Mouse (Mus musculus) naive thymus-derived CD4-positive, alpha-beta T cell, adult 5 months (primary cell): ENCODE results near the gene Mycl. TPM values are rescaled to one million over a fixed set of nuclear protein-coding genes. Genes with fewer than 3 reads are reported as not detected.

Source experiments
- polyA plus RNA-seq: library from polyadenylated mRNA; unstranded; fragments of 100-300 nt; shearing (Covaris generic); gene quantifications from one replicate; pipeline ENCODE4 v1.2.1, GENCODE M21; 2017

Gene Mycl
- polyA plus RNA-seq: not detected

GRCm38 (mm10) chr4:122995404-122996220 lies at the start of gene Mycl:
Mycl (plus strand) TSS chr4:122995652.

GRCm38 (mm10) chr4:122961100-122961567 lies 34.3 kb upstream of the Mycl start, which contains the start of gene Mfsd2a:
Mfsd2a (minus strand) TSS chr4:122961188.

GRCm38 (mm10) chr4:123016451-123016957 lies 21.1 kb downstream of the Mycl start, which contains the start of gene Trit1:
Trit1 (plus strand) TSS chr4:123016597.

Other genes starting within 250 kb of the Mycl start
- 51.5 TPM for gene Ppt1, start 159.4 kb upstream of the Mycl start, polyA plus RNA-seq
- 82.1 TPM for gene Cap1, start 109.6 kb upstream of the Mycl start, polyA plus RNA-seq
- gene Mfsd2a, start 34.5 kb upstream of the Mycl start, polyA plus RNA-seq: 0.53 TPM
- gene Trit1, start 20.9 kb downstream of the Mycl start, polyA plus RNA-seq: 24.0 TPM
- gene Bmp8b, start 109.5 kb downstream of the Mycl start, polyA plus RNA-seq: not detected
- gene Oxct2b, start 120.6 kb downstream of the Mycl start, polyA plus RNA-seq: not detected
- gene Ppie, start 144.3 kb downstream of the Mycl start, polyA plus RNA-seq: 90.2 TPM
- gene Hpcal4, start 187.6 kb downstream of the Mycl start, polyA plus RNA-seq: not detected
- not detected for gene Nt5c1a, start 205.9 kb downstream of the Mycl start, polyA plus RNA-seq
- not detected for gene Heyl, start 237.9 kb downstream of the Mycl start, polyA plus RNA-seq